Mouse (Mus musculus): ENCODE data around the gene Tgfbr1. TPM values are rescaled to one million over a fixed set of nuclear protein-coding genes. Genes with fewer than 3 reads are reported as not detected.

Gene Tgfbr1
- polyA plus RNA-seq, 1 experiment from 2014 or later, result 48.6 TPM

- Histone ChIP-seq H3K9me3 (ENCODE audit: control insufficient read depth, low read length) (no peaks in the 10 kb centered on the region), H3K9ac (ENCODE audit: low read depth, low read length) (no peak overlapping the region), H3K4me1 (ENCODE audit: control insufficient read depth, insufficient read depth, low read length) (no peaks in the 10 kb centered on the region), H3K27ac (replicated peaks; ENCODE audit: low read depth, low read length) (no peak overlapping the region), H3K4me2 (ENCODE audit: low read depth, low read length) (no peak overlapping the region), H3K27me3 (replicated peaks; ENCODE audit: control insufficient read depth, insufficient read depth, low read length) (no peaks in the 10 kb centered on the region), H3K36me3 (ENCODE audit: control insufficient read depth, insufficient read depth, low read length) (no peaks in the 10 kb centered on the region), H3K4me3 (ENCODE audit: low read depth, low read length) (no peak overlapping the region)
- 87% methylated on average over 6 of the region's 6 CpGs for WGBS
- no peak for DNase-seq (ENCODE audit: low spot score)
- no peak for ATAC-seq (ENCODE audit: low read depth)
Observed at GRCm38 (mm10) chr4:47332812-47333343, 20.1 kb upstream of the Tgfbr1 start.

- Histone ChIP-seq H3K27ac (replicated peaks; ENCODE audit: low read depth, low read length) (no peak overlapping the region), H3K4me1 (ENCODE audit: control insufficient read depth, insufficient read depth, low read length) (no peaks in the 10 kb centered on the region), H3K9ac (ENCODE audit: low read depth, low read length) (no peak overlapping the region), H3K27me3 (replicated peaks; ENCODE audit: control insufficient read depth, insufficient read depth, low read length) (no peaks in the 10 kb centered on the region), H3K36me3 (ENCODE audit: control insufficient read depth, insufficient read depth, low read length) (no peaks in the 10 kb centered on the region), H3K4me2 (ENCODE audit: low read depth, low read length) (no peak overlapping the region), H3K9me3 (ENCODE audit: control insufficient read depth, low read length) (no peaks in the 10 kb centered on the region), H3K4me3 (ENCODE audit: low read depth, low read length) (no peak overlapping the region)
- WGBS, result 92% methylated on average over 3 of the region's 3 CpGs
- ATAC-seq (ENCODE audit: low read depth), result no peak
- no peak for DNase-seq (ENCODE audit: low spot score)
Observed at GRCm38 (mm10) chr4:47333541-47333940, 19.5 kb upstream of the Tgfbr1 start.

GRCm38 (mm10) chr4:47336941-47337600, 16.0 kb upstream of the Tgfbr1 start:
- DNase-seq (ENCODE audit: low spot score), result peak; percentile 45
- Histone ChIP-seq H3K9me3 (ENCODE audit: control insufficient read depth, low read length) (no peaks in the 10 kb centered on the region), H3K27ac (replicated peaks; ENCODE audit: low read depth, low read length) (no peak overlapping the region), H3K9ac (ENCODE audit: low read depth, low read length) (no peak overlapping the region), H3K36me3 (ENCODE audit: control insufficient read depth, insufficient read depth, low read length) (no peaks in the 10 kb centered on the region), H3K4me2 (ENCODE audit: low read depth, low read length) (no peak overlapping the region), H3K4me3 (ENCODE audit: low read depth, low read length) (no peak overlapping the region), H3K27me3 (replicated peaks; ENCODE audit: control insufficient read depth, insufficient read depth, low read length) (no peaks in the 10 kb centered on the region), H3K4me1 (ENCODE audit: control insufficient read depth, insufficient read depth, low read length) (peaks cover 8% of the 10 kb centered on the region; the same call in 1 of the 2 replicates)
- peak; percentile 78 for ATAC-seq (ENCODE audit: low read depth)
- WGBS, result 60% methylated on average over 3 of the region's 3 CpGs

- 32% methylated on average over 8 of the region's 8 CpGs for WGBS
- Histone ChIP-seq H3K27ac (replicated peaks; ENCODE audit: low read depth, low read length) (no peak overlapping the region), H3K4me3 (ENCODE audit: low read depth, low read length) (no peak overlapping the region), H3K4me2 (ENCODE audit: low read depth, low read length) (peak overlapping the region; percentile 28), H3K9ac (ENCODE audit: low read depth, low read length) (peak overlapping the region; percentile 20; the same call in 1 of the 2 replicates), H3K36me3 (ENCODE audit: control insufficient read depth, insufficient read depth, low read length) (no peaks in the 10 kb centered on the region), H3K4me1 (ENCODE audit: control insufficient read depth, insufficient read depth, low read length) (peaks cover 15% of the 10 kb centered on the region; the same call in 1 of the 2 replicates), H3K9me3 (ENCODE audit: control insufficient read depth, low read length) (no peaks in the 10 kb centered on the region), H3K27me3 (replicated peaks; ENCODE audit: control insufficient read depth, insufficient read depth, low read length) (no peaks in the 10 kb centered on the region)
- DNase-seq (ENCODE audit: low spot score) (peak; percentile 42), ATAC-seq (ENCODE audit: low read depth) (no peak)
Observed at GRCm38 (mm10) chr4:47342632-47343031, 10.4 kb upstream of the Tgfbr1 start.

- peaks cover 17% of the 10 kb centered on the region for H3K4me1 ChIP-seq (ENCODE audit: control insufficient read depth, insufficient read depth, low read length)
- H3K9me3 ChIP-seq (ENCODE audit: control insufficient read depth, low read length), result no peaks in the 10 kb centered on the region
- H3K9ac ChIP-seq (ENCODE audit: low read depth, low read length), result no peak overlapping the region
- ATAC-seq (ENCODE audit: low read depth) (no peak), DNase-seq (ENCODE audit: low spot score) (no peak)
- WGBS, result 77% methylated on average over 4 of the region's 4 CpGs
- H3K36me3 ChIP-seq (ENCODE audit: control insufficient read depth, insufficient read depth, low read length), result no peaks in the 10 kb centered on the region
- H3K4me3 ChIP-seq (ENCODE audit: low read depth, low read length), result no peak overlapping the region
- no peak overlapping the region for H3K4me2 ChIP-seq (ENCODE audit: low read depth, low read length)
- no peak overlapping the region for H3K27ac ChIP-seq (replicated peaks; ENCODE audit: low read depth, low read length)
- H3K27me3 ChIP-seq (replicated peaks; ENCODE audit: control insufficient read depth, insufficient read depth, low read length), result no peaks in the 10 kb centered on the region
Observed at GRCm38 (mm10) chr4:47347022-47347421, 6.0 kb upstream of the Tgfbr1 start.

- peaks cover 14% of the 10 kb centered on the region for H3K4me1 ChIP-seq (ENCODE audit: control insufficient read depth, insufficient read depth, low read length)
- H3K4me3 ChIP-seq (ENCODE audit: low read depth, low read length), result no peak overlapping the region
- H3K27me3 ChIP-seq (replicated peaks; ENCODE audit: control insufficient read depth, insufficient read depth, low read length), result no peaks in the 10 kb centered on the region
- no peaks in the 10 kb centered on the region for H3K9me3 ChIP-seq (ENCODE audit: control insufficient read depth, low read length)
- no peak overlapping the region for H3K4me2 ChIP-seq (ENCODE audit: low read depth, low read length)
- no peak overlapping the region for H3K9ac ChIP-seq (ENCODE audit: low read depth, low read length)
- no peaks in the 10 kb centered on the region for H3K36me3 ChIP-seq (ENCODE audit: control insufficient read depth, insufficient read depth, low read length)
- DNase-seq (ENCODE audit: low spot score), result peak; percentile 76
- ATAC-seq (ENCODE audit: low read depth), result no peak
- WGBS, result 20% methylated on average over 6 of the region's 6 CpGs
- no peak overlapping the region for H3K27ac ChIP-seq (replicated peaks; ENCODE audit: low read depth, low read length)
Observed at GRCm38 (mm10) chr4:47349759-47350158, 3.3 kb upstream of the Tgfbr1 start.

GRCm38 (mm10) chr4:47351386-47352049, 1.5 kb upstream of the Tgfbr1 start:
- WGBS, result 19% methylated on average over 9 of the region's 9 CpGs
- 0 out of 2 replicates have a peak overlapping the region, but pooled peaks have one; percentile 17 for H3K9ac ChIP-seq (ENCODE audit: low read depth, low read length)

GRCm38 (mm10) chr4:47352061-47352661, 861 bp upstream of the Tgfbr1 start:
- H3K4me3 ChIP-seq (ENCODE audit: low read depth, low read length), result peak overlapping the region; percentile 91
- ATAC-seq (ENCODE audit: low read depth), result peak; percentile 2; the same call in 1 of the 2 replicates
- H3K4me1 ChIP-seq (ENCODE audit: control insufficient read depth, insufficient read depth, low read length), result peaks cover 19% of the 10 kb centered on the region
- peak overlapping the region; percentile 91 for H3K27ac ChIP-seq (replicated peaks; ENCODE audit: low read depth, low read length)
- H3K9me3 ChIP-seq (ENCODE audit: control insufficient read depth, low read length), result no peaks in the 10 kb centered on the region
- DNase-seq (ENCODE audit: low spot score), result peak; percentile 87
- no peaks in the 10 kb centered on the region for H3K27me3 ChIP-seq (replicated peaks; ENCODE audit: control insufficient read depth, insufficient read depth, low read length)
- peak overlapping the region; percentile 98 for H3K4me2 ChIP-seq (ENCODE audit: low read depth, low read length)
- H3K9ac ChIP-seq (ENCODE audit: low read depth, low read length), result peak overlapping the region; percentile 92
- H3K36me3 ChIP-seq (ENCODE audit: control insufficient read depth, insufficient read depth, low read length), result no peaks in the 10 kb centered on the region
- WGBS, result under 1% methylated on average over 32 of the region's 32 CpGs

More at GRCm38 (mm10) chr4:47351386-47352049, 1.5 kb upstream of the Tgfbr1 start:
- Histone ChIP-seq H3K36me3 (ENCODE audit: control insufficient read depth, insufficient read depth, low read length) (no peaks in the 10 kb centered on the region), H3K27ac (replicated peaks; ENCODE audit: low read depth, low read length) (peak overlapping the region; percentile 91), H3K4me1 (ENCODE audit: control insufficient read depth, insufficient read depth, low read length) (peaks cover 15% of the 10 kb centered on the region), H3K27me3 (replicated peaks; ENCODE audit: control insufficient read depth, insufficient read depth, low read length) (no peaks in the 10 kb centered on the region), H3K9me3 (ENCODE audit: control insufficient read depth, low read length) (no peaks in the 10 kb centered on the region), H3K4me3 (ENCODE audit: low read depth, low read length) (peak overlapping the region; percentile 91), H3K4me2 (ENCODE audit: low read depth, low read length) (peak overlapping the region; percentile 98)
- ATAC-seq (ENCODE audit: low read depth) (no peak), DNase-seq (ENCODE audit: low spot score) (peak; percentile 85)

All from embryonic facial prominence, embryonic 14.5 days (tissue).